Mouse (Mus musculus) cerebellum, adult 2 months (tissue): Measurements from ENCODE around the gene Cited4.

Experiments
- CTCF ChIP-seq: fragments of 200-500 bp; IDR thresholded peaks from 2 replicates; pipeline ENCODE4 v1.5.1; 2011; ENCODE audit warnings: low read depth, mild to moderate bottlenecking, control low read depth, low read length, moderate library complexity, borderline replicate concordance; ENCODE audit not compliant: insufficient read depth
- POLR2A ChIP-seq: fragments of 200-500 bp; IDR thresholded peaks from 2 replicates; pipeline ENCODE4 v1.6.1; 2011; ENCODE audit warnings: low read length, control low read depth, borderline replicate concordance; ENCODE audit not compliant: insufficient read depth

- TF ChIP-seq CTCF (no peak), POLR2A (no peak)
Measured at GRCm38 (mm10) chr4:120702511-120702910, 36.1 kb downstream of the Cited4 start.
